In genomic region chr9:41264485-41264884, GRCm38 (mm10) we compare ENCODE assay signal across 14 mouse cellular contexts.
DNase-seq lines count a peak whose midpoint lies in the region; ATAC-seq lines count a peak whose summit lies in the region.
"Had no signal": no experiment of that assay in that cellular context is flagged by ENCODE, and none has a peak within 500 bp of the region (broad histone marks: within the 10 kb centered on the region; RNA-seq: fewer than 3 reads in every experiment).

No protein-coding gene starts in this region.

- DNase-seq in brain, adult 2 months (ENCODE audit: low read depth, low spot score): peak; percentile 84
- peak; percentile 39 for DNase-seq in cerebellum, adult 8-10 months
- DNase-seq in hindbrain, embryonic 14.5 days (ENCODE audit: low spot score): peak; percentile 36
- DNase-seq in kidney, postnatal 4 days: no peak
- no peak for DNase-seq in heart, postnatal 25 days (ENCODE audit: low spot score)
- DNase-seq: adrenal gland, postnatal 10 days; heart, postnatal 10 days; kidney, adult 8-10 months; layer of hippocampus, adult 9-11 months; lung, embryonic 14.5 days had no signal

- no peak overlapping the region for H3K4me2 ChIP-seq in hindbrain, embryonic 12.5 days (replicated peaks)
- no peak overlapping the region for H3K4me2 ChIP-seq in hindbrain, embryonic 13.5 days
- H3K4me2 ChIP-seq in hindbrain, embryonic 14.5 days (replicated peaks): no peak overlapping the region
- H3K4me2 ChIP-seq: limb, embryonic 13.5 days; lung, embryonic 14.5 days had no signal

- 48% methylated on average over 6 of the region's 6 CpGs for WGBS in hindbrain, embryonic 12.5 days
- WGBS in hindbrain, embryonic 13.5 days: 45% methylated on average over 6 of the region's 6 CpGs
- WGBS in hindbrain, embryonic 14.5 days: 38% methylated on average over 6 of the region's 6 CpGs

- 0 out of 2 replicates have a peak, but pooled peaks cover 5% of the 10 kb centered on the region for H3K4me1 ChIP-seq in hindbrain, embryonic 12.5 days
- peaks cover 7% of the 10 kb centered on the region for H3K4me1 ChIP-seq in hindbrain, embryonic 13.5 days (replicated peaks)
- H3K4me1 ChIP-seq in hindbrain, embryonic 14.5 days (replicated peaks; ENCODE audit: control insufficient read depth, insufficient read depth, low read length): no peaks in the 10 kb centered on the region

- no peak overlapping the region for H3K4me3 ChIP-seq in hindbrain, embryonic 12.5 days
- H3K4me3 ChIP-seq in hindbrain, embryonic 13.5 days: no peak overlapping the region
- H3K4me3 ChIP-seq in hindbrain, embryonic 14.5 days (replicated peaks; ENCODE audit: low read length): no peak overlapping the region
- H3K4me3 ChIP-seq: limb, embryonic 13.5 days had no signal

- intact Hi-C loops in heart, postnatal 25 days (cut with DNase I): no loop called here

- no peak for ATAC-seq in hindbrain, embryonic 12.5 days (ENCODE audit: low FRiP score)
- ATAC-seq in hindbrain, embryonic 13.5 days (ENCODE audit: low FRiP score): no peak
- no peak for ATAC-seq in hindbrain, embryonic 14.5 days (ENCODE audit: low FRiP score)
- ATAC-seq in megakaryocyte, adult 5-6 weeks (ENCODE audit: poor library complexity, severe bottlenecking): no peak

- H3K27ac ChIP-seq in hindbrain, embryonic 12.5 days: peak overlapping the region; percentile 13
- no peak overlapping the region for H3K27ac ChIP-seq in hindbrain, embryonic 13.5 days
- peak overlapping the region; percentile 27; the same call in 1 of the 2 replicates for H3K27ac ChIP-seq in hindbrain, embryonic 14.5 days
- H3K27ac ChIP-seq: limb, embryonic 13.5 days had no signal

- H3K27me3 ChIP-seq in hindbrain, embryonic 12.5 days: no peaks in the 10 kb centered on the region
- H3K27me3 ChIP-seq in hindbrain, embryonic 13.5 days: no peaks in the 10 kb centered on the region
- no peaks in the 10 kb centered on the region for H3K27me3 ChIP-seq in hindbrain, embryonic 14.5 days (ENCODE audit: control insufficient read depth, insufficient read depth, low read length)
- H3K27me3 ChIP-seq: limb, embryonic 13.5 days had no signal

- no peaks in the 10 kb centered on the region for H3K36me3 ChIP-seq in hindbrain, embryonic 12.5 days
- H3K36me3 ChIP-seq in hindbrain, embryonic 13.5 days: no peaks in the 10 kb centered on the region
- no peaks in the 10 kb centered on the region for H3K36me3 ChIP-seq in hindbrain, embryonic 14.5 days (replicated peaks; ENCODE audit: control insufficient read depth, insufficient read depth)
- H3K36me3 ChIP-seq: limb, embryonic 13.5 days had no signal

- no peak overlapping the region for H3K9ac ChIP-seq in hindbrain, embryonic 12.5 days
- H3K9ac ChIP-seq in hindbrain, embryonic 13.5 days: no peak overlapping the region
- H3K9ac ChIP-seq in hindbrain, embryonic 14.5 days: no peak overlapping the region
- H3K9ac ChIP-seq: limb, embryonic 13.5 days; lung, embryonic 14.5 days had no signal

- no peaks in the 10 kb centered on the region for H3K9me3 ChIP-seq in hindbrain, embryonic 12.5 days (replicated peaks)
- no peaks in the 10 kb centered on the region for H3K9me3 ChIP-seq in hindbrain, embryonic 13.5 days
- no peaks in the 10 kb centered on the region for H3K9me3 ChIP-seq in hindbrain, embryonic 14.5 days (ENCODE audit: control insufficient read depth, low read length)
- H3K9me3 ChIP-seq: limb, embryonic 13.5 days had no signal

Comparison
In these comparisons a context has a peak if more than half of its experiments do, and no peak if none do; other contexts are left out.
1. DNase-seq: peak in brain, adult 2 months (single experiment), cerebellum, adult 8-10 months (single experiment) and hindbrain, embryonic 14.5 days (single experiment); none in kidney, postnatal 4 days (0 of 2) and heart, postnatal 25 days (single experiment).